Mouse (Mus musculus) splenic B cell, adult 2 months (primary cell): ENCODE measurements around the gene Cfap52.

ENCODE experiments used
- DNase-seq: peaks from one replicate; pipeline ENCODE4 v3.0.0-alpha.2; 2011; ENCODE audit warnings: low read depth, low spot score
- H3K27me3 ChIP-seq: 2 replicates; pipeline ENCODE4 v1.6.1; 2012; ENCODE audit warnings: mild to moderate bottlenecking, low read length, moderate library complexity, mixed read lengths; ENCODE audit not compliant: control insufficient read depth, poor library complexity, insufficient read depth, severe bottlenecking
- H3K36me3 ChIP-seq: 2 replicates; pipeline ENCODE4 v1.6.1; 2012; ENCODE audit warnings: mild to moderate bottlenecking, low read length, moderate library complexity, mixed read lengths; ENCODE audit not compliant: control insufficient read depth, poor library complexity, insufficient read depth, severe bottlenecking

The Cfap52 gene

GRCm38 (mm10) chr11:67965242-67965883 lies at the start of gene Cfap52:
Gene Cfap52, minus strand, starts transcription at chr11:67965651.
- no peaks in the 10 kb centered on the region for H3K27me3 ChIP-seq
- 0 out of 2 replicates have a peak, but pooled peaks cover 1% of the 10 kb centered on the region for H3K36me3 ChIP-seq
- DNase-seq, result peak; percentile 74

- peak; percentile 29 for DNase-seq
- Histone ChIP-seq H3K27me3 (no peaks in the 10 kb centered on the region), H3K36me3 (peaks cover 8% of the 10 kb centered on the region; the same call in 1 of the 2 replicates)
These were observed 46.8 kb upstream of the Cfap52 start for GRCm38 (mm10) chr11:68012207-68012606.

- no peak for DNase-seq
- H3K27me3 ChIP-seq, result no peaks in the 10 kb centered on the region
- H3K36me3 ChIP-seq, result peaks cover 6% of the 10 kb centered on the region; the same call in 1 of the 2 replicates
These were observed 43.9 kb upstream of the Cfap52 start for GRCm38 (mm10) chr11:68009377-68009776.

GRCm38 (mm10) chr11:68007645-68008044 lies 42.2 kb upstream of the Cfap52 start:
- Histone ChIP-seq H3K27me3 (no peaks in the 10 kb centered on the region), H3K36me3 (peaks cover 4% of the 10 kb centered on the region; the same call in 1 of the 2 replicates)
- no peak for DNase-seq

- no peaks in the 10 kb centered on the region for H3K27me3 ChIP-seq
- H3K36me3 ChIP-seq, result peaks cover 4% of the 10 kb centered on the region; the same call in 1 of the 2 replicates
- DNase-seq, result no peak
These were observed 40.9 kb upstream of the Cfap52 start for GRCm38 (mm10) chr11:68006216-68006789.

- DNase-seq, result peak; percentile 60
- peaks cover 3% of the 10 kb centered on the region; the same call in 1 of the 2 replicates for H3K36me3 ChIP-seq
- H3K27me3 ChIP-seq, result no peaks in the 10 kb centered on the region
These were observed 38.7 kb upstream of the Cfap52 start for GRCm38 (mm10) chr11:68004191-68004590.

- H3K27me3 ChIP-seq, result no peaks in the 10 kb centered on the region
- H3K36me3 ChIP-seq, result peaks cover 2% of the 10 kb centered on the region
- DNase-seq, result peak; percentile 6
These were observed 34.2 kb upstream of the Cfap52 start for GRCm38 (mm10) chr11:67999629-68000028.

GRCm38 (mm10) chr11:67998905-67999304 lies 33.5 kb upstream of the Cfap52 start:
- H3K27me3 ChIP-seq, result no peaks in the 10 kb centered on the region
- no peak for DNase-seq
- peaks cover 2% of the 10 kb centered on the region for H3K36me3 ChIP-seq

GRCm38 (mm10) chr11:67995965-67996364 lies 30.5 kb upstream of the Cfap52 start:
- peaks cover 2% of the 10 kb centered on the region for H3K36me3 ChIP-seq
- no peak for DNase-seq
- no peaks in the 10 kb centered on the region for H3K27me3 ChIP-seq

GRCm38 (mm10) chr11:67991240-67991639 lies 25.8 kb upstream of the Cfap52 start:
- Histone ChIP-seq H3K36me3 (no peaks in the 10 kb centered on the region), H3K27me3 (no peaks in the 10 kb centered on the region)
- DNase-seq, result no peak

GRCm38 (mm10) chr11:67983564-67983963 lies 18.1 kb upstream of the Cfap52 start:
- peaks cover 3% of the 10 kb centered on the region; the same call in 1 of the 2 replicates for H3K36me3 ChIP-seq

GRCm38 (mm10) chr11:67975252-67975651 lies 9.8 kb upstream of the Cfap52 start:
- Histone ChIP-seq H3K36me3 (peaks cover 10% of the 10 kb centered on the region; the same call in 1 of the 2 replicates), H3K27me3 (no peaks in the 10 kb centered on the region)
- DNase-seq, result peak; percentile 58

More at GRCm38 (mm10) chr11:67983564-67983963, 18.1 kb upstream of the Cfap52 start:
- no peak for DNase-seq
- H3K27me3 ChIP-seq, result 0 out of 2 replicates have a peak, but pooled peaks cover 2% of the 10 kb centered on the region

GRCm38 (mm10) chr11:67973225-67973624 lies 7.8 kb upstream of the Cfap52 start:
- DNase-seq, result no peak
- Histone ChIP-seq H3K36me3 (peaks cover 12% of the 10 kb centered on the region; the same call in 1 of the 2 replicates), H3K27me3 (no peaks in the 10 kb centered on the region)

GRCm38 (mm10) chr11:67972606-67973005 lies 7.2 kb upstream of the Cfap52 start:
- Histone ChIP-seq H3K27me3 (no peaks in the 10 kb centered on the region), H3K36me3 (peaks cover 12% of the 10 kb centered on the region; the same call in 1 of the 2 replicates)
- no peak for DNase-seq

- DNase-seq, result no peak
- H3K27me3 ChIP-seq, result no peaks in the 10 kb centered on the region
- H3K36me3 ChIP-seq, result peaks cover 5% of the 10 kb centered on the region; the same call in 1 of the 2 replicates
These were observed 2.4 kb upstream of the Cfap52 start for GRCm38 (mm10) chr11:67967831-67968230.
